ENCODE assay signal across 21 mouse cellular contexts in the genomic region with DNA sequence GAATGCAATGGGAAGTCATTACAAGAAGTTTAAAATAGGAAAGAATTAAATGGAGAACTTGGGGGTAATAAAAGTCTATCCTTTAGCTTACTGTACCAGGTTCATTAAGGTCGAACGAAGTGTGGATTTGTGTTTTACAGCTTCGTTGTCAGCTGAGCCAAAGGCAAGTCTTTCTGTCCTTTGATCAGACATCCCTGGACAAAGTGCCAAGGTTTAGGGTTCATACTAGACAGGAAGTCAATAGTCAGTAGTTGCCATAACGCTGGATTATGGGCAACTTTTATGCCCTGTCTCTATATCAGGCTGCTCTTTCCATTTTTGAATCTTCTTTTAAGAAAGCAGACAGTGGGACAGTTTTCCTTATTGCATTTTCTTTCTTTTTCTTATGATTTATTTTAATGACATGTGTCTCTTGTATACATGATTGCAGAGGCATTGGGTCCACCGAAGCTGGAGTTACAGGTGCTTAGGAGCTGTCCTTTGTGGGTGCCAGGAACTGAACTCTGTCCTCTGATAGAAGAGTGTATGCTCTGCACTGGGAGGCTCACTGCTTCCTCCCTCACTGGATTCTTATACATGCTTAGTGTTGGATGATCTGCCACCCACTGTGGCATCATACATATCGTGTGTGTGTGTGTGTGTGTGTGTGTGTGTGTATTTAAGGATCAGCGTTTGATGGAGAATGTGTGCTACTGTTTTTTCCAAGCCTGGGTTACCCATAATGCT.
"Had no signal": no experiment of that assay in that cellular context is flagged by ENCODE, and none has a peak within 500 bp of the region (broad histone marks: within the 10 kb centered on the region; RNA-seq: fewer than 3 reads in every experiment).

No protein-coding gene starts in this region.

- ATAC-seq: hindbrain, embryonic 16.5 days had no signal

- H3K9ac ChIP-seq: liver, embryonic 15.5 days; lung, embryonic 15.5 days; neural tube, embryonic 12.5 days; neural tube, embryonic 15.5 days had no signal

- H3K27me3 ChIP-seq: liver, embryonic 15.5 days; lung, embryonic 15.5 days; megakaryocyte, embryonic 14.5 days; neural tube, embryonic 12.5 days; neural tube, embryonic 15.5 days had no signal

- H3K4me2 ChIP-seq: liver, embryonic 11.5 days; liver, embryonic 15.5 days; lung, embryonic 15.5 days; neural tube, embryonic 12.5 days; neural tube, embryonic 15.5 days had no signal

- H3K4me1 ChIP-seq: liver, embryonic 15.5 days; megakaryocyte, embryonic 14.5 days; neural tube, embryonic 12.5 days had no signal

- DNase-seq: kidney, postnatal 14 days; layer of hippocampus, adult 9-11 months; lung, adult 18-20 months; lung, postnatal 10 days; lung, postnatal 36 days; midbrain, embryonic 14.5 days; right cerebral cortex, adult 18-20 months; right cerebral cortex, postnatal 14 days; right cerebral cortex, postnatal 4 days; spleen, adult 18-20 months; thymus, adult 18-20 months; thymus, postnatal 36 days had no signal

- H3K27ac ChIP-seq: layer of hippocampus, adult 2 months; liver, embryonic 15.5 days; lung, embryonic 15.5 days; midbrain, embryonic 10.5 days; neural tube, embryonic 12.5 days; neural tube, embryonic 15.5 days had no signal

- H3K9me3 ChIP-seq: liver, embryonic 15.5 days; lung, embryonic 15.5 days; megakaryocyte, embryonic 14.5 days; midbrain, embryonic 10.5 days; neural tube, embryonic 12.5 days; neural tube, embryonic 15.5 days had no signal

- H3K36me3 ChIP-seq: liver, embryonic 15.5 days; lung, embryonic 15.5 days; midbrain, embryonic 10.5 days; neural tube, embryonic 12.5 days; neural tube, embryonic 15.5 days had no signal

- H3K4me3 ChIP-seq: layer of hippocampus, adult 2 months; liver, embryonic 15.5 days; lung, embryonic 15.5 days; megakaryocyte, embryonic 14.5 days; midbrain, embryonic 10.5 days; neural tube, embryonic 12.5 days; neural tube, embryonic 15.5 days had no signal
